Mouse (Mus musculus): Measurements from ENCODE around the gene Eif2b5. TPM values are rescaled to one million over a fixed set of nuclear protein-coding genes. Genes with fewer than 3 reads are reported as not detected.
A peak's percentile ranks its signal among the peaks of the same experiment; 100 is the strongest.

Gene Eif2b5
- polyA plus RNA-seq, 1 experiment from 2014 or later: 144 TPM

DNA sequence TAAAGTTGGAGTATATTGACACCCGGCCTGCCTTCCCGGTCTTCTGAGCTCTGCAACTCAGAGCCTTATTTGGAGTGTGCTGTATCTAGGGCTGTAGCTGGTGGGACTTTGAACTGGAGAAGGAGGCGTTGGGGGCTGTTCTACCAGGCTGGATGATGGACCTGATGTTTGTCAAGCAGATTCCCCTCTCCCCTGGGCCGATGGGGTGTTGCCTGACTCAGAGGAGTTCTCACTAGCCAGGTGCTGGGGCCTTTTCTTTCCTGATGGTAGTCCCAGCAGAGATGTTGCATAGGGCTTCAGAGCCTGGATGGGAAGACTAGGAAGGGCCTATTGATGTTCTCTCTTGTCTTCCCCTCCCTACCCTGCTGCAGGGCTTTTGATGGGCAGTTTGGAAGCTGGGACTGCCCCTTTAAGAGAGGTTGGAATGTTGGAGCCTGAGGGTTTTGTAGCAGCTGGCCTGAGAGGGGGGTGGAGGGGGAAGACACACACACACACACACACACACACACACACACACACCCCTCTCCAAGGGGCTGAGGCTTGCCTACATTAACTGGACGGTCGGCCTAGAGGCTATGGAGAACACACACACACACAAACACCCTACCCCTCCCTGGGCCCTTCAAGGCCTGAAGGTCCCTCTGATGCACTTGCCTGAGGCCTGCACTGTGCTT is 19.2 kb downstream of the Eif2b5 start:
- peak overlapping the region; percentile 96 for H3K4me3 ChIP-seq (replicated peaks)
- peaks cover 14% of the 10 kb centered on the region for H3K4me1 ChIP-seq (replicated peaks)
- peak overlapping the region; percentile 95 for H3K27ac ChIP-seq
- H3K27me3 ChIP-seq: no peaks in the 10 kb centered on the region
- peak overlapping the region; percentile 97 for H3K9ac ChIP-seq (replicated peaks)
- peak; percentile 34 for ATAC-seq (ENCODE audit: insufficient number of reproducible peaks, insufficient read depth, low FRiP score, low TSS enrichment, low read depth)
- H3K36me3 ChIP-seq: peaks cover 34% of the 10 kb centered on the region
- 3% methylated on average over 6 of the region's 6 CpGs for WGBS
- H3K4me2 ChIP-seq: peak overlapping the region; percentile 94
- no peaks in the 10 kb centered on the region for H3K9me3 ChIP-seq

DNA sequence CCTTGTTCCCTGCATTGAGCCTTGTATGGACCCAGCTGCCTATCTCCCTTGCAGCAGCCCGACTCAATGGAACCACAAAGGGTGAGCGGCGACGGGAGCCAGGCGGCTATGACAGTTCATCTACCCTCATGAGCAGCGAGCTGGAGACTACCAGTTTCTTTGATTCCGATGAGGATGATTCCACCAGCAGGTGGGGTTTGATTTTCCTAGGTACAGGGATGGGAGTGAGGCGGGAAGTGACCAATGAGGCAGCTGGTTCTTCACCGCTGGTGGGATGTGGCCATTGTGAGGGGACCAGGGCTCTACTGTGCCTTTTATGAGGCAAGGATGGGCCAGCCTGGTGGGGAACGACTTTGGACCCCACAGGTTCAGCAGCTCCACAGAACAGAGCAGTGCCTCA is 25.3 kb downstream of the Eif2b5 start:
- H3K27ac ChIP-seq: no peak overlapping the region
- no peak for ATAC-seq (ENCODE audit: insufficient number of reproducible peaks, insufficient read depth, low FRiP score, low TSS enrichment, low read depth)
- peaks cover 4% of the 10 kb centered on the region; the same call in 1 of the 2 replicates for H3K4me1 ChIP-seq (replicated peaks)
- no peak overlapping the region for H3K4me3 ChIP-seq (replicated peaks)
- no peak overlapping the region for H3K9ac ChIP-seq (replicated peaks)
- 86% methylated on average over 10 of the region's 10 CpGs for WGBS
- no peaks in the 10 kb centered on the region for H3K9me3 ChIP-seq
- H3K27me3 ChIP-seq: no peaks in the 10 kb centered on the region
- H3K4me2 ChIP-seq: no peak overlapping the region
- peaks cover 93% of the 10 kb centered on the region for H3K36me3 ChIP-seq

DNA sequence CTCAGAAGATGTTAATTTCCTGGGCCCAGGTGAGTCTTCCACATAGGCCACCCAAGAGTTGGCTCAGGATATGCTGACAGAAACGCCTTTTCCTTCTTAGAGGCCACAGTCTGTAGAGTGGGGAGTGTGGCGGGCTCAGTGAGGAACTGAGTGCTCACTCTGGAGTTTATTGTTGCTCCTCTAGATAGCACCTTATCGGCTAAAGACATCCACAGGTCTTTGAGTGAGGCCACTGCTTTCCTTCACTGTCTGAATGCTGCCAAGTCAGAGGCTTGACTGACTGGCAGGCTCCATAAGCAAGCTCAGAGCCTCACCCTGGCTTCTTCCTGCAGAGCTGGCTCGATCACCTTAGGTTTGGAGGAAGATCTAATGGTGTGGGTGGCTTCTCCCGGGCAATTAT is 30.2 kb downstream of the Eif2b5 start:
- H3K9me3 ChIP-seq: no peaks in the 10 kb centered on the region
- no peaks in the 10 kb centered on the region for H3K4me1 ChIP-seq (replicated peaks)
- WGBS: 93% methylated on average over 5 of the region's 5 CpGs
- H3K4me3 ChIP-seq (replicated peaks): no peak overlapping the region
- H3K27ac ChIP-seq: no peak overlapping the region
- no peak overlapping the region for H3K4me2 ChIP-seq
- no peaks in the 10 kb centered on the region for H3K27me3 ChIP-seq
- H3K9ac ChIP-seq (replicated peaks): no peak overlapping the region
- peaks cover 98% of the 10 kb centered on the region for H3K36me3 ChIP-seq
- no peak for ATAC-seq (ENCODE audit: insufficient number of reproducible peaks, insufficient read depth, low FRiP score, low TSS enrichment, low read depth)

- 89% methylated on average over 1 of the region's 1 CpGs for WGBS
- H3K36me3 ChIP-seq: peaks cover 93% of the 10 kb centered on the region
- H3K27ac ChIP-seq: no peak overlapping the region
Observed at GRCm38 (mm10) chr16:20529375-20529774, 30.8 kb downstream of the Eif2b5 start.

DNA sequence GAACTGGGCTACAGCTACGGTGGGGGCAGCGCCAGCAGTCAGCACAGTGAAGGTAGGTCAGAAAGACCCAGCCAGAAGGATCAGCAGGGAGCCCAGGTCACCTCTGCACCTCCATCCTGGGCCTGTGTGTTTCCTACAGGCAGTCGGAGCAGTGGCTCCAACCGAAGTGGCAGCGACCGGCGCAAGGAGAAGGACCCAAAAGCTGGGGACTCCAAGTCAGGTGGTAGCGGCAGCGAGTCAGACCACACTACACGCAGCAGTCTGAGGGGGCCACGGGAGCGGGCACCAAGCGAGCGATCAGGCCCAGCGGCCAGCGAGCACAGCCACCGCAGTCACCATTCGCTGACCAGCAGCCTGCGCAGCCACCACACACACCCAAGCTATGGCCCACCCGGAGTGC is 32.3 kb downstream of the Eif2b5 start:
- Histone ChIP-seq H3K27me3 (no peaks in the 10 kb centered on the region), H3K36me3 (peaks cover 79% of the 10 kb centered on the region), H3K27ac (no peak overlapping the region), H3K4me2 (no peak overlapping the region), H3K9me3 (no peaks in the 10 kb centered on the region), H3K4me1 (replicated peaks) (no peaks in the 10 kb centered on the region), H3K4me3 (replicated peaks) (no peak overlapping the region), H3K9ac (replicated peaks) (no peak overlapping the region)
- 95% methylated on average over 20 of the region's 20 CpGs for WGBS
- ATAC-seq (ENCODE audit: insufficient number of reproducible peaks, insufficient read depth, low FRiP score, low TSS enrichment, low read depth): no peak

More at GRCm38 (mm10) chr16:20529375-20529774, 30.8 kb downstream of the Eif2b5 start:
- H3K4me1 ChIP-seq (replicated peaks): no peaks in the 10 kb centered on the region
- no peak overlapping the region for H3K4me2 ChIP-seq
- no peak overlapping the region for H3K4me3 ChIP-seq (replicated peaks)
- ATAC-seq (ENCODE audit: insufficient number of reproducible peaks, insufficient read depth, low FRiP score, low TSS enrichment, low read depth): no peak
- no peak overlapping the region for H3K9ac ChIP-seq (replicated peaks)
- H3K27me3 ChIP-seq: no peaks in the 10 kb centered on the region
- H3K9me3 ChIP-seq: no peaks in the 10 kb centered on the region

- Histone ChIP-seq H3K36me3 (peaks cover 67% of the 10 kb centered on the region), H3K4me1 (replicated peaks) (peaks cover 24% of the 10 kb centered on the region), H3K4me3 (replicated peaks) (peak overlapping the region; percentile 86; the same call in 1 of the 2 replicates), H3K27me3 (no peaks in the 10 kb centered on the region), H3K9ac (replicated peaks) (no peak overlapping the region), H3K9me3 (no peaks in the 10 kb centered on the region), H3K27ac (no peak overlapping the region), H3K4me2 (no peak overlapping the region)
- 48% methylated on average over 10 of the region's 10 CpGs for WGBS
- no peak for ATAC-seq (ENCODE audit: insufficient number of reproducible peaks, insufficient read depth, low FRiP score, low TSS enrichment, low read depth)
Observed at GRCm38 (mm10) chr16:20534617-20535295, 36.1 kb downstream of the Eif2b5 start.

GRCm38 (mm10) chr16:20535296-20536080 is 36.9 kb downstream of the Eif2b5 start, which contains the start of gene Ap2m1:
Gene Ap2m1, plus strand, starts transcription at chr16:20535478.
- Histone ChIP-seq H3K4me3 (replicated peaks) (peak within 1 kb of the TSS; percentile 86), H3K4me2 (peak within 1 kb of the TSS; percentile 69), H3K9ac (replicated peaks) (peak within 1 kb of the TSS; percentile 94), H3K27me3 (no peaks in the 10 kb centered on the region), H3K4me1 (replicated peaks) (peaks cover 24% of the 10 kb centered on the region), H3K27ac (peak within 1 kb of the TSS; percentile 82), H3K9me3 (no peaks in the 10 kb centered on the region), H3K36me3 (peaks cover 67% of the 10 kb centered on the region)
- under 1% methylated on average over 52 of the region's 52 CpGs for WGBS
- peak; percentile 99 for ATAC-seq (ENCODE audit: insufficient number of reproducible peaks, insufficient read depth, low FRiP score, low TSS enrichment, low read depth)

GRCm38 (mm10) chr16:20536081-20536665 is 37.6 kb downstream of the Eif2b5 start:
- Histone ChIP-seq H3K4me1 (replicated peaks) (peaks cover 24% of the 10 kb centered on the region), H3K36me3 (peaks cover 67% of the 10 kb centered on the region), H3K27ac (no peak overlapping the region), H3K4me3 (replicated peaks) (peak overlapping the region; percentile 86), H3K27me3 (no peaks in the 10 kb centered on the region), H3K4me2 (peak overlapping the region; percentile 69), H3K9me3 (no peaks in the 10 kb centered on the region), H3K9ac (replicated peaks) (peak overlapping the region; percentile 94)
- 36% methylated on average over 9 of the region's 9 CpGs for WGBS
- no peak for ATAC-seq (ENCODE audit: insufficient number of reproducible peaks, insufficient read depth, low FRiP score, low TSS enrichment, low read depth)

GRCm38 (mm10) chr16:20537071-20537471 is 38.5 kb downstream of the Eif2b5 start:
- Histone ChIP-seq H3K9ac (replicated peaks) (peak overlapping the region; percentile 53; the same call in 1 of the 2 replicates), H3K4me3 (replicated peaks) (peak overlapping the region; percentile 86), H3K4me2 (peak overlapping the region; percentile 69), H3K27me3 (no peaks in the 10 kb centered on the region), H3K27ac (no peak overlapping the region), H3K9me3 (no peaks in the 10 kb centered on the region), H3K36me3 (peaks cover 67% of the 10 kb centered on the region), H3K4me1 (replicated peaks) (peaks cover 24% of the 10 kb centered on the region)
- ATAC-seq (ENCODE audit: insufficient number of reproducible peaks, insufficient read depth, low FRiP score, low TSS enrichment, low read depth): no peak
- 39% methylated on average over 5 of the region's 5 CpGs for WGBS

DNA sequence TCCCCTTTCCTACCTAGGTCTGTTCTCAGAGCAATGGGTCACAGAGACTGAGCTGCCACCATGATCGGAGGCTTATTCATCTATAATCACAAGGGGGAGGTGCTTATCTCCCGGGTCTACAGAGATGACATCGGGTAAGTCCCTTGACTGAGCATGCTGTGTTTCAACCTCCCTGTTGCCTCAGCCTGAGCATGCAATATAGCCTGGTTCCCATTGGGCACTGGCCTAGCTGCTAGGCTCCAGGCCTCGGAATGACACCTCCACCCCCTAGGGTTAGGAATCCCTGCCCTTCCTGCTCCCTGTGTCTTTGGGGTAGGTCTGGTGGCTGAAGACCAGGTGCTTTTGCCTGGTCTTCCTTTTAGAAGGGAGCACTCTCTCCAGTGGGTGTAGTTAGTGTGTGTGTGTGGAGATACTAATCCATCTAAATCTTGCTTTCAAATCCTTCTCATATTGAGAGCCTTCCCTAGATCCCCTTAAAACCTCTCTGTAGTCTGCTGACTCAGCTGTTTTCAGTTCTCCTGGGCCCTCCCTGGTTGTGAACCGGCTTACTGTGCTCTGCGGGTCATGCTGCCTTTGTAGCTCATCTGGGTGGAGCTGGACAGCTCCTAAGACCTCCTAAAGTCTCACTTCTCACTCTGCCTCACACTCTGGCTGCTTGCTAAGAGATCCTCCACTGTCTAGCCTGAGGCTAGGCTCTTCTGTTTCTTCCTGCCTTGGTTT is 39.1 kb downstream of the Eif2b5 start:
- Histone ChIP-seq H3K36me3 (peaks cover 67% of the 10 kb centered on the region), H3K9ac (replicated peaks) (peak overlapping the region; percentile 53; the same call in 1 of the 2 replicates), H3K27ac (no peak overlapping the region)

More for the DNA sequence above, 39.1 kb downstream of the Eif2b5 start:
- 63% methylated on average over 6 of the region's 6 CpGs for WGBS
- ATAC-seq (ENCODE audit: insufficient number of reproducible peaks, insufficient read depth, low FRiP score, low TSS enrichment, low read depth): no peak
- Histone ChIP-seq H3K27me3 (no peaks in the 10 kb centered on the region), H3K4me1 (replicated peaks) (peaks cover 24% of the 10 kb centered on the region), H3K4me3 (replicated peaks) (peak overlapping the region; percentile 86), H3K4me2 (peak overlapping the region; percentile 69), H3K9me3 (no peaks in the 10 kb centered on the region)
